Mouse (Mus musculus) brown adipose tissue, adult 24 weeks (tissue): ENCODE results near the gene Man2a1. TPM values are rescaled to one million over a fixed set of nuclear protein-coding genes. Genes with fewer than 3 reads are reported as not detected.

Experiments
- H3K27ac ChIP-seq: fragments of 200-500 bp; replicated peaks from 2 replicates; pipeline ENCODE4 v1.5.1; 2012; ENCODE audit warnings: low read depth, mild to moderate bottlenecking, low read length
- H3K4me1 ChIP-seq: fragments of 200-500 bp; 2 replicates; pipeline ENCODE4 v1.6.1; 2012; ENCODE audit warnings: low read length, mixed read lengths; ENCODE audit not compliant: control insufficient read depth, insufficient read depth, insufficient read length
- H3K4me3 ChIP-seq: fragments of 200-500 bp; 2 replicates; pipeline ENCODE4 v1.5.1; 2012; ENCODE audit warnings: low read depth, mild to moderate bottlenecking, low read length, moderate library complexity; ENCODE audit not compliant: insufficient read depth
- polyA plus RNA-seq: library from polyadenylated mRNA; stranded (reverse); fragments of >200 nt; gene quantifications from 2 replicates; pipeline ENCODE4 v1.2.4, GENCODE M21; 2012; ENCODE audit not compliant: missing spikeins, insufficient read depth, insufficient read length

Gene Man2a1
- polyA plus RNA-seq, 1 experiment = 12.7 TPM

- no peak overlapping the region for H3K27ac ChIP-seq
- no peak overlapping the region for H3K4me3 ChIP-seq
- no peaks in the 10 kb centered on the region for H3K4me1 ChIP-seq
Observed at GRCm38 (mm10) chr17:64802168-64802955, 201.8 kb downstream of the Man2a1 start.

DNA sequence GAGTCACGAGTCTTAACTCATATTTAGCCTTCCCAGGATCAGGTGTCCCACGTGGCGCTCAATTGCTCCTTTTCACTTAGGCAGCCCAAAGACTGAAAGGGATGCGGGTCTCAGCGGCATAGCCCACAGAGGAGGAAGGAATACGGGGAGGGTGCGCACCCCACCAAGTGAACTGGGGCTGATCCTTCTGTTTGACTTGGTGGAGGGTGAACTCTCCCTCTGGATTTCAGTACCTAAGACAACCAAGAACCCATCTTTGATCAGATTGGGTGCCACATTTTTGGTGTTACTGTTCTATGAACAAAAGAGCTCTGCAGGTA, 202.4 kb downstream of the Man2a1 start:
- Histone ChIP-seq H3K27ac (no peak overlapping the region), H3K4me1 (no peaks in the 10 kb centered on the region), H3K4me3 (no peak overlapping the region)

Other genes with a start within 250 kb of the Man2a1 start
- gene 4930583I09Rik, start 235.3 kb downstream of the Man2a1 start, polyA plus RNA-seq = not detected in 2 replicates